Mouse (Mus musculus) frontal cortex, postnatal 14 days (tissue): ENCODE results near the gene Pacs2.

Experiments
- DNase-seq, 2 experiments: peaks; one replicate each; pipeline ENCODE4 v3.0.0; 2022; ENCODE audit warnings: low spot score in 2 of 2

Gene Pacs2

DNA sequence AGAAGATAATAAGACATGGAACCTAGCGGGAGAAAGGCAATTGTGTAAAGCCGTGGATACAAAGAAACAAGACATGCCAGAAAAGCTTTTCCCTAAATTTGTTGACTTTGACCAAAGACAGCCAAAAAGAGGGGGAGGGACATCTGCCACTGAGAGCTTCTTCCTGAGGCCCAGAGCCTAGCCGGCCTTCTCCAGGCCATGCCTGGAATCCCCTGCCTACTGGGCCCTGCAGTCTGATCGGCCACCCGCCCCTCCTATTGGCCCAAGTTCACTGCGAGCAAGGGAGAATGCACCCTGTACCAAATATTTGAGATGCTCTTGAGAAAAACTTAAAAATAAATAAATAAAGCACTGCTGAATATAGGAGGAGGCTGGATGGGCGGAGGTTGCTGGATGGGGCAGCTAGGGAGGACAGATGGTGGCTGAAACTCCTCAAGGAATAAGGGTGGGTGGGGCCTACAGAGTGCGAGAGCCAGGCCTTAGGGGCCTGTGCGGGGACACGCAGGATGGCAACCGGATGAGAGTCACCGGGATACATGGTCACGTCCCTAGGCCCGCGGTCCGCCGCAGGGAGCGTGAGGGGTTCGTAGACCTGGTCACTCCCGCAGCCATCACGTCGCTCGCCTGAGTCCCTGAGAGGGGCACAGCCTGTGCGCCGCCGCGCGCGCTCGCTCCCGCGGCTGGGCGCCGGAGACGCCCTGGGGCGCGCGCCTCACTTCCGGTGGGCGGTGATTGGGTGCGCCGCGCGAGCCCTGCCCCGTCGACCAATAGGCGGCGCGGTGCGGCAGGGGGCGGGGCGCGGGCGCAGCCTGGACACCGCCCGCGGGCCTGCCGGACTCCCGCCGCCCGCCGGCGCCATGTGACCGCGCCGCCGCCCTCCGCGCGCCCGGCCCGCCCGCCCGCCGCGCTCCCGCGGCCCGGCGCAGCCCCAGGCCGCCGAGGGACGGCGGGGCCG, at the start of gene Pacs2:
Gene Pacs2 (plus strand): TSS at position 905 of the 955 bp plus-strand sequence.
- DNase-seq, result peak; percentile 76 to 86

GRCm38 (mm10) chr12:112965783-112966182, 48.5 kb upstream of the Pacs2 start:
- DNase-seq, result no peak

- DNase-seq, result no peak
Observed at GRCm38 (mm10) chr12:112968943-112969342, 45.4 kb upstream of the Pacs2 start.

DNA sequence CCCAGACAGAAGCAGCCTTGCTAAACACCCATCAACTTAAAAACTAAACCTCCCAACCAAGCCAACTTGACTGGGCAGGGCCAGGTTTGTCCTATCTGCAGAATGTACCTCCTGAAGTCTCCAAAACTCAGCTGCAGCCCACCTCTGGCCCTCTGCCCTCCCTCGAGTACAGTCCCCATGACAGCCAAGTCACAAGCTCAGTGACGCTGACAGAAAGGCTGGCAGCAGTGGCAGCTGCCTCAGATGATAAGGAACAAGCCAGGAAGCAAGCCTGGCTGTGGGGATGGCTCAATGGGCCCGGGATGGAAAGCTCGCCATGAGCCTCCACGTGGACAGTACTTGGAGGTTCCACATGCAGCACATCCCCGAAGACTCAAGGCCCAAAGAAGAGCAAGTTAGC, 44.7 kb upstream of the Pacs2 start:
- DNase-seq, result no peak

GRCm38 (mm10) chr12:112974736-112975135, 39.6 kb upstream of the Pacs2 start:
- no peak for DNase-seq

GRCm38 (mm10) chr12:112976371-112977073, 37.8 kb upstream of the Pacs2 start, which contains the start of gene Btbd6:
Btbd6 (plus strand) TSS chr12:112976482.
- peak; percentile 80 to 85 for DNase-seq

DNA sequence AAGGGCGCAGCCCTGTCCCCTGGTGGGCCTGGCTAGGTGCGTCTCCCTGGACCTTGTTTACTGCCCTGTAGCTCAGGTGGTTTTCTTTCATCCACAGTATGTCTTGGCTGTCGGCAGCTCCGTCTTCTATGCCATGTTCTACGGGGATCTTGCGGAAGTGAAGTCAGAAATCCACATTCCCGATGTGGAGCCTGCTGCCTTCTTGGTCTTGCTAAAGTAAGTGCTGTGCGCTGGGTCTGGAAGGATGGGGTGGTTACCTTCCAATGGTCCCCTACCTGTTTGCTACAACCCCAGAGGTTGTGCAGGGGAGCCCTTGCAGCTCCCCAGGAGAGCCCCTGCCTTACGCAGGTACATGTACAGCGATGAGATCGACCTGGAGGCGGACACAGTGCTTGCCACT, 37.2 kb upstream of the Pacs2 start:
- DNase-seq, result no peak

DNA sequence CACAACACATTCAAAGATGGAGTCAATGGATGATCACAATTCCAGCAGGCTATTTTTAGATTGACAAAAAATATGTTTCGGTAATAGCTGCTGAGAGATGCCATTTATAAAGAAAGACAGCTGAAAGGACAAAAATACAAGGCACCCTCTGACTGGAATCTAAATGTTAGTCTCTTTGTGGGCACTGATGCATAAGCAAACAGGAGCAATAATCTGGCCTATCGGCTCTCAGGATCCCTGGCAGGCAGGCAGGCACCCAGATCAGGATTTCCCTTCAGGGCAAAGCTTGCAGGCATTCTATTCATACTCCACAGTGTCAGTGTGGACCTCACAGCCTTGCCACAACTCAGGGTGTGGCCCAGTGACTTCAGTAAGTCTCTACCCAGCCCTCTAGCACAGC, 32.3 kb upstream of the Pacs2 start:
- no peak for DNase-seq

GRCm38 (mm10) chr12:112985346-112985745, 29.0 kb upstream of the Pacs2 start:
- no peak for DNase-seq

GRCm38 (mm10) chr12:112987877-112988276, 26.4 kb upstream of the Pacs2 start:
- no peak for DNase-seq

DNA sequence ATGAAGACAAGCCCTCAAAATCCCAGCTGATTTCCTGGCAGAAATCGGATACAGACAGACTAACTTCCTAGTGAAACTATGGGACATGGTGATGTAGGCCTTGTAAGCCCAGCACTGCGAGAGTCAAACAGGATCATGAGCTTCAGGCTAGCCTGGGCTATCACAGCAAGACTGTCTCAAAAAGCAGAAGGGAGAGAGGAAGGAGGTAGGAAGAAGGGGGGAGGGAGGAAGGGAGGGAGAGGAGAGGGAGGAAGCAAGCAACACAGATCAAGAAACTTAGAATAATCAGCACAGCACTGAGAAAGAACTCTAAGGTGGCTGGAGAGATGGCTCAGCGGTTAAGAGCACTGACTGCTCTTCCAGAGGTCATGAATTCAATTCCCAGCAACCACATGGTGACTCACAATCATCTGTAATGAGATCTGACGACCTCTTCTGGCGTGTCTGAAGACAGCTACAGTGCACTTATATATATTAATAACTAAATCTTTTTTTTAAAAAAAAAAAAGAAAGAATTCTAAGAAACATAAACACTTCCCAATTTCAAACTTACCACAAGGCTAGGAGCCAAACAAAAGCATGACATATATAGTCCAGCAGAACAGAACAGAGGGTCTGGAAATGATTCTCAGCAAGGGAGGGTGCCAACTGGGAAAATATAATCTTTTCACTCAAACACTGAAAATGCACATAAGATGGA, 23.5 kb upstream of the Pacs2 start:
- no peak for DNase-seq

- no peak for DNase-seq
Observed at GRCm38 (mm10) chr12:112991444-112991843, 22.9 kb upstream of the Pacs2 start.

DNA sequence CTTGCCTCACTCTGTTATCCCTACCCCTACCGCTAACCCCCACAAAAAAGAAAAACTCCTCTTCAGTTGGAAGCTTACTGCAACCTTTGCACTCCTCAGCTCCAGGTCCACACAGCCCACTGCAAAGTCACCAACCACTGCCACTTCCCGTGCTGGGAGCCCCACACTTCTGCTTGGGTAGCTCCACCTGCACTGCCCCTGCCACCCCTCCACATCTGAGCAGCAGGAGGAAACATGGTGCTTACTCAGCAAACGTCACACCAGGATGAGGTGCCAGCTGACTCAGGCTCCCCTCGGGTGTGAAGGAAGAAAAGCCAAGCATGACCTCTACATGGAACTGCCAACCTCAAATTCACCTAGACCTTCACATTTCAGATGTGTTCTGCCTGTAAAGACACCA, 20.2 kb upstream of the Pacs2 start:
- DNase-seq, result no peak

DNA sequence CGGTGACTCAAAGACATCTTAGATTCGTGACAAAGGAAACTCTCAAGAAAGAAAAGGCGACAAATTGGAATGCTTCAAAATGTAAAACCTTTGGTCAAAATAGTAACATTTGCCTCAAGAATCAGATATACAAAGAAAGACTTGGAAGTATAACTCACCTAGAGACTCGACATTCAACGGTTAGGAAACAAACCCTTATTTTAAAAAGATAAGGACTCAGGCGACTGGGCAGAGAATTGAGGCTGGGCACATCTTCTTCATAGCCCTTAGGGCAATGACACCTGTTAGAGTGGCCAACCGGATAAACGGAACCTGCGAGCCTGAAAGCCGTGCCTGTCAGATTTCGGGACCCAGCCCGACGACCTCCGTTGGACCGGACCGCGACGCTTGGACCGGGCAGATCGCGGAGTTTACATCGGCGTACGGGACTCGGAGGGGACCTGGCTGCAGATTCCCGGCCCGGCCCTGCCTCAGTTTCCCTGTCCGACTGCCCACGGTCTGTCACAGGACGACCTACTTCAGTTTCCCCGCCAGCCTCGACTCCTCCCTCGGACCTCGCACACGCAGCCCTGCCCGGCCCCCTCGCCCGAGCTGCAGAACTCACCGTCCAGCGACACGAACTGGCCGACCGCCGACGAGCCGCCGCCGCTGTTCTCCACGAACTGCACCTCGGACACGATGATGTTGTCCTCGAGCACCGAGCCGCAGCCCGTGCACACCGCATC, 14.6 kb upstream of the Pacs2 start:
- peak in 1 of 2 experiments; percentile 48 for DNase-seq

GRCm38 (mm10) chr12:113000294-113001132, 13.8 kb upstream of the Pacs2 start, which contains the start of gene Brf1:
Brf1 (minus strand) TSS chr12:113000704.
- DNase-seq, result peak; percentile 90 to 91

DNA sequence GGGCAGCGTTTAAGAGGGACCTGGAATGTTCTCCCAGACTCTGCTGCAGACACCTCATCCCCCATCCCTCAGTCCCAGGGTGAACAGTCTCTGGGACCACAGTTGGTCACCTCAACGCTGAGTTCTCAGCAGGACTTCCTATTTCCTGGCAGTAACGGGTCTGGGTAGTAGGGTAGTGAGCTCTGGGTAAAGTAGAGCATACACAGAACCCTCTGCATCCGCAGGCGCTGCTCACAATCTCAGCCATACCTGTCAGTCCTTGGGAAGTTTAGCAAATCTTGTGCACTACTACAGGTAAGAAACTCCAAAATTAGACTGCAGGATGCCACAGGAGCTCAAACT, 13.2 kb upstream of the Pacs2 start:
- DNase-seq, result no peak

DNA sequence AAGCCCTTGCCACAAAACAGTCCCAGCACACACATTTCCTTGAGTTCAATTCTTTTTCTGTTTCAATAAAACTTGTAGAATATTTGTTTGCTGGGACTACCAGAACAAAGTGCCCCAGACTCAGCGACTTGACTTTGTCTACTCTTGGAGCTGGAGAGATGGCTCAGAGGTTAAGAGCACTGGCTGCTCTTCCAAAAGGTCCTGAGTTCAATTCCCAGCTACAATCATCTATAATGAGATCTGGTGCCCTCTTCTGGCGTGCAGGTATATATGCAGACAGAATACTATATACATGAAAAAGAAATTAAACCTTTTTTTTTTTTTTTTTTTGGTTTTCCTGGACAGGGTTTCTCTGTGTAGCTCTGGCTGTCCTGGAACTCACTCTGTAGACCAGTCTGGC, 11.6 kb upstream of the Pacs2 start:
- no peak for DNase-seq

GRCm38 (mm10) chr12:113004011-113004410, 10.3 kb upstream of the Pacs2 start:
- no peak for DNase-seq

GRCm38 (mm10) chr12:113004993-113005392, 9.3 kb upstream of the Pacs2 start:
- DNase-seq, result peak in 1 of 2 experiments; percentile 57

GRCm38 (mm10) chr12:113011702-113012360, 2.5 kb upstream of the Pacs2 start:
- no peak for DNase-seq
